Mouse (Mus musculus) skeletal muscle tissue, adult 2 months (tissue): Measurements from ENCODE around the gene Ifrd1.
"Not testable (repeated sequence)": the region's sequence is repeated elsewhere in the genome, so short reads cannot be mapped to it uniquely, and the experiment has no call there.

Experiments
- DNase-seq: peaks from one replicate; pipeline ENCODE4 v3.0.0-alpha.2; 2012; ENCODE audit warnings: low read depth, low spot score

The Ifrd1 gene

DNA sequence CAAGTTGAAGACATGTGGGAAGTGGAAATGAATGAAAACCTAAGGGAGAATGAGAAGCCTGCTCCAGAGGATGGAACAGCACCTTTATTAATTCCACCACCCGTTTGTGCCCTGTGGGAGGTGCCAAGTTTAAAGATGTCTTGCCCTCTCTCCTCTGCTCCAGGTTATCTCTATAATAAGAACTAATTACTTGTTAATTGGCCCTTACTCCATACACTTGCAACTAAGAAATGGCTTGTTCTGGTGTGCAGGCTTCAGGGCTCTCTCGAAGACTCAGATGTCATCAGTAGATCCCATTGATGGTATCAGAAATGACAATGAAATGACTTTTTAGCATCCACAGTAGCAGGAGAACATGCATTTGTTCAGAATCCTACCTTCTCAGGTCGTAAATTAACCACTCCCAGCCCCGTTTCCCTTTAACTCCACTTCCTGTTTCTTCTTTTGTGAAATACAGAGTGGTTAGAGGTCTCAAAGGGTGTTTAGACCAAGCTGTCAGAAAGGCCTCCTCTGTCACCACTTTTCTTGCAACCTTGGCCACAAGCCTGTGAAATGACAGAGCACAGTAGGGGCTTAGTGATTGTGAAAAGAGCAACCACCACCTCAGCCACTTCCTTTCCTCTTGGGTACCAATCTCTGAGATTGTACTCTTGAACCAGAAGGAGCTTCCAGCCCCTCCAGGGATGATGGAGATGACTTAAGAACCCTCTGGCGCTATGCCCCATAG lies at the start of gene Ifrd1:
Gene Ifrd1, minus strand, starts transcription at position 51 of the 727 bp plus-strand sequence.
- no peak for DNase-seq

DNA sequence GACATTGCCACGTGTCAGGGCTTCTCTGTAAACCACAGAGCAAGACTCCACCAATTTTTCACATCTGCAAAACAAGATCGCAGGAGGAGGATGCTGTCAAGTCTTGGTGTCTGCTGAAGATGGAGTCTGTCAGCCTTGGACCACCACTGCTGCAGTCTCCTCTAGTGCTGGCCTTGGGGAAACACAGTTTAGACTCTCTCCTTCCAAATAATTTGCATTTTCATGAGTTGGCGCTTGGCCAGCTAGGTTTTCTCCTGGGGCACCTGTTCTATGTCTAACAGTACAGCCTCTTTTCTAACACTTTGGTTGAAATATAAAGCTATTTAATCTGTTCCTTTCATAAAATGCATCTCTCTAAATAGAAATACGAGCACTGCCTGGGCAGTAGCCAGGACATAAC lies 38.2 kb upstream of the Ifrd1 start:
- DNase-seq: no peak

- no peak for DNase-seq
Observed at GRCm38 (mm10) chr12:40280596-40281325, 32.5 kb upstream of the Ifrd1 start.

DNA sequence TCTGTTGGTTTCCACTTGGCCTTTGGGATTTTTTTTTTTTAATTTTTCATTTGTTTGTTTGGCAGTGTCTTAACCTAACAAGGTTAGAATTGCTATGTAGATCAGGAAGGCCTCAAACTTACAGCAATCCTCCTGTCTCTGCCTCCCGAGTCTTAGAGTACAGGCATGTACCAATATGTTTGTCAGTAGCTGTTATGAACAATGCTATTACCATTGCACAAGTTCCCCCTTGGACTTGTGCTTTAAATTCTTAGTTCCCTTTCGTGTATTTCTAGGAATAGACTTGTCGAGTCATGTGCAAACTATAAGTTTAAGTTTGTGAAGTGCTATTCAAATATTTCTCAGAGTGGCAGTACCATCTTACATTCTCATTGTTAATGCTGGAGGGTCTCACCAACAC lies 29.3 kb upstream of the Ifrd1 start:
- no peak for DNase-seq

- no peak for DNase-seq
Observed at GRCm38 (mm10) chr12:40274931-40275330, 26.6 kb upstream of the Ifrd1 start.

DNA sequence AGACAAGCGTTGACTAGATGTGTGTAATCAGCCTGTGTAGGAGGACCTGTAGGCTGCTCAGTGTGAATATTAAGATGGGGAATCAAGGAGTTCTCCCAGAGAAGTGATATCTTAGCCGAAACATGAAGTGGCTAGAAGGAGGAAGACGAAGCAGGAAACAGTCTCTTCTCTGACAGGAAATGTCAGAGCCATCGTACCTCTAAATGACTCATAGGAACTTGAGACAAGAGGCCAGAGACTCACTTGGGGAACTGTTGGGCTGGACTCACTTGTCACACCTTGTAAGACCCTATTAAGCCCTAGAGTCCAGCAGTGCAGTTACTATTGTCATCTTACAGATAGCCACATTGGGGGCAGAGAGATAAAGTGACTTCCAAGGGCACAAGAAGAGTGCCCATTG lies 25.0 kb upstream of the Ifrd1 start:
- no peak for DNase-seq

DNA sequence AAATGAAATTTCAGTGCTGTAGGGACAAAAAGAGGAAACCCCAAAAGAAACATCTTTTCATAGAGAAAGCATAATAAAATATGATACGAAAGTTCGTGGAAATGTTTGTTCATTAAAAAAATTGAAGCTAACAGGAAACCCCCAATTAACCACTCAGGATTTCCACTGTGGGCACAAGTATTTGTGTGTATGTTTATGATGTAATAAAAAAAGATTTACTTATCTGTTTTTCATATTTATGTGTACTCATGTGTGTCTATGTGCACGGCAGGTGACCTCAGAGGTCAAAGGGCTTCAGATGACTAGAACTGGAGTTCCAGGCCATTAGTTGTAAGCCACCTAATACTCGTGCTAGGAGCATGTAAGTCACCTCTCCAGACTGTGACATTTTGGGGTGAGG lies 24.4 kb upstream of the Ifrd1 start:
- DNase-seq: no peak

DNA sequence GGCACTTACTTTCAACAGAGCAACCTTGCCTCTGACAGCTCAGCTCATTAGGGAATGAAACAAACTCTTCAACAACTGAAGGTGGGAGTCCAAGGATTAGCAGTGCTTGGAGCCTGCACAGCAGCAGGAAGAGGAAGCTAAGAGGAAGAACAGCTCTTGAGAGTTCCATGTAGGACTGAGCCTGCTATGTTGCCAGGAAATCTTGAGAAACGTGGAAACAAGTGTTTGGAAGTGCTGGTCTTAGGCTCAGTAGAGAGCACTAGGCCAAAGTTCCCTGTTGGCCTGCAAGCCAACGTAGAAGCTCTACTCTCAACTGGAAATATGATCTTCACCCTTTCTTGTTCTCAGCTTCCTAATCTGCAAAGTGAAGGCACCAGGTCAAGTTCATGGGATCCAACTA lies 20.0 kb upstream of the Ifrd1 start:
- DNase-seq: no peak

DNA sequence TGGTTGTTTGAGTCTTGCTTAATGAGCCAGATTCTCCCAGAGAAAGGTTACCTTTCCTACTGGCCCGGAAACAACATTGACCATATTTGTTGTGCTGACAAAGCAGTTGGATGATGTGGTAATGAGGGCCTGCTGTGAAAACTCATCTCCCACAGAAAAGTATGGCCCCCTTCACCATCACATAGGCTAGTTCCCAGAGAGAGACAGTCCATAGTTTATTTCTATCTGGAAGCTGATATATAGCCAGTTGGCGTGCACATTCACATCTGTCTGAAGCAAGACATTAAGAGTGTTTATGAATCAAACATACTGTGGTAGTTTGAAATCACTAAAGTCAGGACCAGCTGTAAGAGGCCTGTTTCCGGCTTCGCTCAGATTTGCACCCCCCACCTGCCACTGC lies 15.4 kb upstream of the Ifrd1 start:
- DNase-seq: no peak

DNA sequence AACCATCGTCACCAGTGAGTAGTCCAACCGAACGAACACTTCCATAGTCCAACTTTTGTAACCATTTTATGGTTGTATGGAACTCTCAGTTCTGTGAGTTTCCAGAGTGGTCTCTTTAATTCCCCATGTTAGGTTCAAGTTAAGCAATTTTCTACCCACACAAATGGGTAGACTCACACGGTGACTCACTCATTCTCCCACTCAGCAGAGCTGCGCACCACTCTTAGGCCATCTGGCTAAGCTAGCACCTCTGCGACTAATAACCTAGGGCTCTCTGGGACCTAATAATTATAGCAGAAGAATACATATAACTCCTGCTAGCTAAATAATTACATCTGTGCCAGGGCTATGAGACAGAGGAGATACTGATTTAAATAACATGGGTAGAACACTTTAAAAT lies 14.7 kb upstream of the Ifrd1 start:
- no peak for DNase-seq

DNA sequence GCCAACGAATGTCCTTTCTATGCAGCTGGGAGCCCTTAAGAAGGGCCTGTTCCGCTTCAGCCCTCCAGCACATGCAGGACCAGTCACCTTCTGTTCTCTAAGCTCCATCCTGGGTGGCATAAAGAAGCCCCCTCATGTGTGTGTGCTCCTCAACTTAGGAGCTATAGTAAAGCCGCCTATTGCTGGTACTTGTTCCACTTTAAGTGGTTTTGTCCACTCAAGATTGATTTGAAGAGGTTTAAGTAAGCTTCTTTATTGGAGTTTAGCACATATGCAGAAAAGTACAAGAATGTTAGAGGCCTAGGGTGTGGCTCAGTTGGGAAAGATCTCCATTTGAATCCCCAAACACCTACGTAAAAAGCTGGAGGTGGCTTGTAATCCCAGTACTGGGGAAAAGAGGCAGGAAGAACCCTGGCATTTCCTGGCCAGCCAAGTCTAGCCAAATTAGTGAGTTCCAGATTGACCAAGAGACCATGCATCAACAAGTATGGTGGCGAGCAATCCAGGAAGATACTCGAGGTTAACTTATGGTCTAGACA lies 10.2 kb upstream of the Ifrd1 start:
- DNase-seq: no peak

- peak; percentile 59 for DNase-seq
Observed at GRCm38 (mm10) chr12:40257226-40257625, 8.9 kb upstream of the Ifrd1 start.

DNA sequence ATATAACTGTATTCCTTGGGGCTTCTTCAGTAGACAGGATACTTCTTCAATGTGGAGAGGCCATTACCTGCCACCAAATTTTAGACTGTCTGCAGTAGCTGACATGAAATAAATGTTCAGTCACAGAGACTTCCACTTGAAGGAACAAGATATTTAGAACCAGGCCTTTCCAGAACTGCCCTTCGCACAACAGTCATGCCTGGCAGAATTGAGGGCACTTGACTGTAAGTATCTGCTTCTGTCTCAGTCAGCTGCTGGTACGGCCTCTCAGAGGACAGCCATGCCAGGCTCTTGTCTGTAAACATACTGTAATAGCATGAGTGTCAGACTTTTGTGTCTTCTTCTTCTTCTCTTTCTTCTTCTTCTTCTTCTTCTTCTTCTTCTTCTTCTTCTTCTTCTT lies 8.2 kb upstream of the Ifrd1 start:
- no peak for DNase-seq

GRCm38 (mm10) chr12:40256033-40256432 lies 7.7 kb upstream of the Ifrd1 start:
- no peak for DNase-seq

DNA sequence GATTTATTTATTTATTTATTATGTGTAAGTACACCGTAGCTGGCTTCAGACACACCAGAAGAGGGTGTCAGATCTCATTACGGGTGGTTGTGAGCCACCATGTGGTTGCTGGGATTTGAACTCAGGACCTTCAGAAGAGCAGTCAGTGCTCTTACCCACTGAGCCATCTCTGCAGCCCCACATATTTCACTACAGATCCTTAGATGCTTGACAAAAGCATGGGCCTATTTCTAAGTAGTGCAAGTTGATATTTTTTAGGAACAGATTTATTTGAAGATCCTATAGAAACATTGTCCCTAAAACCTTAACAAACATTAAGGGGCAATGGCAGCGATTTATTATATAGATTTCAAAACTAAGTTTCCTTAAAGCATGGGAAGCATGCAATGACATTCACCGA lies 7.0 kb upstream of the Ifrd1 start:
- not testable (repeated sequence) for DNase-seq

DNA sequence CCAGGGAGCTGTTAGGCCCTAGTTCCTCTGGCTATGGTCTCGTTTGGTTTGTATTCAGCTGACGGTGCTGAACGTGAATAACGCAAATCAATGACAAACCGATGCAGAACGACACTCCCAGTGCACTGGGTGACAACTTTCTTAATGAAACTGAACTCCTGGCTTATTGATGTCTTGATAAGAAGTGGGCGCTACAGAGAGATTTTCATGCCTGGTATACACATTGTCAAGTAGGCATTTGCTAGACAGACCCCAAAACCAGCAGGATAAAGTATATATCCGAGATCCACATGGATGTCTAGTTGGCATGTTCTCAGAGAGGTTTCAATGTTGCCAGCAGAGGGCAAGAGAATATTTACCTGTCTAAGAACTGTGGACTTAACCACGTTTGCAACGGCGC lies 6.4 kb upstream of the Ifrd1 start:
- DNase-seq: no peak

DNA sequence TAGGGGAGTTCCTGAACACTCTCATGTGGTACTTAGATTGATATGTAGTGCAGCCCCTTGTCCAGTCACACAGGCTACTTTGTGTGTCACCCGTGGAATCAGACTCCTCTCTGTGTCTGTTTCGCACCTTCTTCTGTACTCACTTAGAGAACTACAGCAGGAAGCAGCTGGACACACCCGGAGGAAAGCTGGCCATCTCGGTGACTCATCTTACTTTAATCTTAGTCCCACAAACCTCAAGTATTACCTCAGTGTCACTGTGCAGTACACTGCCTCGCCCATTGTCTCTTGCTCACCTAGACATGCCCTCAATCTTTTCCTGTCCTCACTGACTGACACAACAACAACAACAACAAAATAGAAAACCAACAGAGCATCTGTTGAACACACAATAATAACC lies 4.9 kb upstream of the Ifrd1 start:
- DNase-seq: no peak

GRCm38 (mm10) chr12:40250256-40250655 lies 2.0 kb upstream of the Ifrd1 start:
- no peak for DNase-seq

GRCm38 (mm10) chr12:40247976-40248375 lies 328 bp downstream of the Ifrd1 start:
- DNase-seq: no peak

GRCm38 (mm10) chr12:40247384-40247783 lies 920 bp downstream of the Ifrd1 start:
- no peak for DNase-seq

DNA sequence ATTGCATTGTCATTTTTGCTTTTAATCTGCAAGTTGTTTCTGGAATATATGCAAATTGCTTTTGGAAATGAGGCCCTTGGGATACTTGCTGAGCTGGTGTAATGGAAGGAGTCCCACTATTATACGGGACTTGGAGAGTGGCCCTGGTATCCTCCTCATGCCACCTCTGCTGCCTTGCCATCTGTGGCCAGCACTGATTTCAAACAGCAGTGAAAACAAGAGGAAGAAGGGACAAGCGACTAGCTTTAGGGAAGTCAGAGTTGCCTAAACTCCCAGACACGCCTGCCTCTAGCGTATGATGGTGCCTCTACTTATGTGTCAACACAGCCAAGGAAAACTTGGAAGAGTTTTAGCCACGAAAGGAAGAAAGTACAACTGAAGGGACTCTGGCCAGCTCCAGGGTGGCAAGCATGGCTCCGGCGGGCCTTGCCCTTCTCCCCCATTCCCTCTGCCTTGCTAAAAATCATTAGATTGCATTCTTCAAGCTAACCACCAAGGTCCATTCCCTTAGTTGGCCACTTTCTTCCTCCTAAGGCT lies 2.8 kb downstream of the Ifrd1 start:
- DNase-seq: no peak

GRCm38 (mm10) chr12:40244926-40245325 lies 3.4 kb downstream of the Ifrd1 start:
- no peak for DNase-seq

- no peak for DNase-seq
Observed at GRCm38 (mm10) chr12:40243821-40244221, 4.5 kb downstream of the Ifrd1 start.
